Mouse (Mus musculus) erythroblast, embryonic 14.5 days (primary cell): ENCODE data around the gene Dgkk. TPM values are rescaled to one million over a fixed set of nuclear protein-coding genes. Genes with fewer than 3 reads are reported as not detected.
"Not testable (repeated sequence)": the region's sequence is repeated elsewhere in the genome, so short reads cannot be mapped to it uniquely, and the experiment has no call there.

Source experiments
- H3K27me3 ChIP-seq: 2 replicates; pipeline ENCODE4 v1.6.1; 2012; ENCODE audit warnings: inconsistent platforms; ENCODE audit not compliant: control insufficient read depth
- H3K36me3 ChIP-seq: 2 replicates; pipeline ENCODE4 v1.6.1; 2012; ENCODE audit warnings: mild to moderate bottlenecking, inconsistent platforms; ENCODE audit not compliant: control insufficient read depth
- H3K4me1 ChIP-seq: 2 replicates; pipeline ENCODE4 v1.6.1; 2012; ENCODE audit warnings: inconsistent platforms; ENCODE audit not compliant: control insufficient read depth
- H3K4me3 ChIP-seq: replicated peaks from 2 replicates; pipeline ENCODE3; 2012; ENCODE audit warnings: moderate library complexity, mild to moderate bottlenecking, inconsistent platforms
- H3K9me3 ChIP-seq: 2 replicates; pipeline ENCODE4 v1.6.1; 2012; ENCODE audit warnings: low read length, inconsistent platforms, mixed read lengths; ENCODE audit not compliant: control insufficient read depth
- GATA1 ChIP-seq: IDR thresholded peaks from 2 replicates; pipeline ENCODE4 v1.6.1; 2012; ENCODE audit warnings: low read length, inconsistent platforms, mixed read lengths
- TAL1 ChIP-seq: IDR thresholded peaks from 3 replicates; pipeline ENCODE4 v1.6.1; 2012; ENCODE audit warnings: low read length, inconsistent platforms, mixed read lengths
- polyA plus RNA-seq: library from polyadenylated mRNA; stranded (reverse); fragments of >175 nt; gene quantifications from 2 replicates; pipeline ENCODE4 v1.2.3, GENCODE M21; 2012

Gene Dgkk
- polyA plus RNA-seq = 0.01 TPM in 1 of 2 replicates, not detected in the other

- H3K36me3 ChIP-seq, H3K4me1 ChIP-seq, H3K4me3 ChIP-seq, H3K9me3 ChIP-seq: not testable (repeated sequence)
- H3K27me3 ChIP-seq = peaks cover 26% of the 10 kb centered on the region
These were observed at the start of gene Dgkk for GRCm38 (mm10) chrX:6779006-6779405. Dgkk (plus strand) TSS chrX:6779306.

GRCm38 (mm10) chrX:6733998-6734397, 45.1 kb upstream of the Dgkk start:
- no peaks in the 10 kb centered on the region for H3K36me3 ChIP-seq
- no peak for TF ChIP-seq TAL1
- TF ChIP-seq GATA1 = no peak
- H3K4me3 ChIP-seq = no peak overlapping the region
- H3K9me3 ChIP-seq = no peaks in the 10 kb centered on the region
- H3K4me1 ChIP-seq = no peaks in the 10 kb centered on the region
- no peaks in the 10 kb centered on the region for H3K27me3 ChIP-seq

DNA sequence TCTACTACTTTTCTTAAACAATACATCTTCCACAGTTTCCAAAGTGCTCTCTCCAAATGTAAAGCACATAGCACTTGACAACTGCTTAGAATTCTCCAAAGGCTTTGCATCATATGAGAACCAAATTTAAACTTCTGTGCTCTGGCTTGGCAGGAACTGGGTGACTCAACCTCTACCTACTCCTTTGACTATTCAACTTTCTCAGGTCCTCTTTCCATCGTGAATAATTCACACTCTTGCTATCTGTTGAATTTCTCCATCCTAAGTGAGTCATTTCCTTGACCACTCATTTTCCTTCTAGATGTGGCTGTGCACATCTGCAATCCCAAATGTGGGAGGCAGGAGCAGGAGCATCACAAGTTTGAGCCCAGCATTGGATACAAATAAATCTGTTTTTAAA, 28.4 kb upstream of the Dgkk start:
- no peak for TF ChIP-seq TAL1
- TF ChIP-seq GATA1 = no peak
- H3K36me3 ChIP-seq = no peaks in the 10 kb centered on the region

DNA sequence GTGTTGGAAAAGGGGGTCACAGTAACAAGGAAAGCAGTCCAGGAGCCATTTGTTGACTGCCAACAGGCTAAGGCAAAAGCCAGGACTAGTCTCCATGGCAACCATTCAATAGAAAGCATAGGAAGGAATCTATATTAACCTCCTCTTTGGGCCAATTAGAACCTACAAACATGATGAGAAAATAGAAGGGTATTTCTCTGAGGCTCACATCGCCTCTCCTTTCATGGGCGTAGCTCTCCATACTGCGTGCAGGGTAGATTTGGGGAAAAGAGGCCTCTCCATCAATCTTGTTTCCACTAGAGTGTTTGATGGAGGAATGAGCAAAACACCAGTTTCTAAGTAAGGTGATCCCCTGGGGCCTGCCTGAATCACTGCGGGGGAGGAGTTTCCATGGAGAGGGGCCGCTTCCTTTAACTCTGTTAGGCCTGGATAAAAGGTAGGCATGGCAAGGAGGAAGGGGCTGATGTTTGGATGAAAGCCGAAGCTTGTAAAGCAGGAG, 27.5 kb upstream of the Dgkk start:
- H3K36me3 ChIP-seq = no peaks in the 10 kb centered on the region
- H3K4me1 ChIP-seq = no peaks in the 10 kb centered on the region
- no peak for TF ChIP-seq GATA1
- no peak for TF ChIP-seq TAL1
- H3K4me3 ChIP-seq = no peak overlapping the region
- H3K27me3 ChIP-seq = no peaks in the 10 kb centered on the region
- no peaks in the 10 kb centered on the region for H3K9me3 ChIP-seq

More for the DNA sequence above, 28.4 kb upstream of the Dgkk start:
- Histone ChIP-seq H3K9me3 (no peaks in the 10 kb centered on the region), H3K27me3 (no peaks in the 10 kb centered on the region), H3K4me1 (no peaks in the 10 kb centered on the region), H3K4me3 (no peak overlapping the region)

DNA sequence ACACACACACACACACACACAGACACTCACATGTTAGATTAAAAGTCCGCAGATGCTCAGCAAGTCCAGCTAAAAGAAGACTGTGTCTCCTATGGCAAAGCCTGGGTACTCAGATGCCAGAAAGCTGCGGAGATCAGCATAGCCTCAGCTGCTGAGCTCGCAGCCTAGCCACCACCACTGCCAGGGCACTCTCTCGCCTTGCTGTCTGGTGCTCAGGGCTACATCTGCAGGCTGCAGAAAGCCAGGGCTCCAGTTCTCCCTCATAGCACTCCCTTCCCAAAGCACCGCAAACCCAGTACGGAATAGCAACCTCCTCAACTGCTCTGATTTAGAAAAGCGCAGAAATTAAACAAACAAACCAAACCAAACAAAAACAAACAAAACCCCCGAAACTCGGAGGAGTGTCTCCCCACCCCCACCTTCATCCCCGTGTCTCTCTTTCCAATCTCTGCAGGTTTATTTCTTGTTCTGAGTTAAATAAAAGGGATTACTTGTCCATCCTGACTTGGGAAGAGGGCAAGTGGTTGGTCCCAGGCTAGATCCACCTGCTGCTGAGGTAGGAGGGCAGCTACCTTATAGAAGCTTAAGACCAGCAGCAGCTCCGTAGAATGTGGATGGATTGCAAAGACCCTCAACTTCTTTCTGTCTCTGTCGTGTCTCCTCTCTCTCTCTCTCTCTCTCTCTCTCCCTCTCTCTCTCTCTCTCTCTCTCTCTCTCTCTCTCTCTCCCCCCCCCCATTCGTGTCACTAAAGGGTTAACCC, 1.4 kb upstream of the Dgkk start:
- Histone ChIP-seq H3K36me3 (no peaks in the 10 kb centered on the region), H3K4me1 (no peaks in the 10 kb centered on the region), H3K4me3 (no peak overlapping the region), H3K9me3 (peaks cover 6% of the 10 kb centered on the region), H3K27me3 (peaks cover 26% of the 10 kb centered on the region)
- no peak for TF ChIP-seq GATA1
- TF ChIP-seq TAL1 = no peak

GRCm38 (mm10) chrX:6778250-6778637, 862 bp upstream of the Dgkk start:
- Histone ChIP-seq H3K4me1 (no peaks in the 10 kb centered on the region), H3K27me3 (peaks cover 26% of the 10 kb centered on the region), H3K4me3 (no peak overlapping the region), H3K9me3 (peaks cover 6% of the 10 kb centered on the region), H3K36me3 (no peaks in the 10 kb centered on the region)
- TF ChIP-seq GATA1 (no peak), TAL1 (no peak)

- H3K4me1 ChIP-seq = no peaks in the 10 kb centered on the region
- H3K4me3 ChIP-seq = no peak overlapping the region
- peaks cover 26% of the 10 kb centered on the region for H3K27me3 ChIP-seq
- TF ChIP-seq GATA1 = no peak
- no peak for TF ChIP-seq TAL1
- peaks cover 6% of the 10 kb centered on the region for H3K9me3 ChIP-seq
- H3K36me3 ChIP-seq = no peaks in the 10 kb centered on the region
These were observed 948 bp downstream of the Dgkk start for GRCm38 (mm10) chrX:6779969-6780539.

DNA sequence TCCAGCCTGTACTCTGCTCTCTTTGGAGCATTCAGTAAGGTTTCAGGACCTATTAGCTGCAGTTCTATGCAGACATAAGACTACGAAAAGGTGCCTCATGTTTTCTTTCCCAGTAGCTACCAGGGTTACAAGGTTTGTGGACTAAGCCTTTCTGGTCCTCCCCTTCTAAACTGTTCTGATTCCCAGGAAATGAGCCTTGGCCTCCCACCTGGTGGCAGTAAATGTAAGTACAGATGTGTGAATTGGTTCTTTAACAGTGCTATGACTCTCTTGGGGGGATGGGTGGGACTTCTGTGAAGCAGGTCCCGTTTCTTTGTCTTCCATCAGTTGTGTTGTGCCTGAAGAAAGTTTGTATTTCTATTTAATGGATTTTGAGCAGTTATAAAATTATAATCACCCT, 53.4 kb downstream of the Dgkk start:
- Histone ChIP-seq H3K9me3 (no peaks in the 10 kb centered on the region), H3K4me3 (no peak overlapping the region), H3K27me3 (no peaks in the 10 kb centered on the region), H3K36me3 (no peaks in the 10 kb centered on the region), H3K4me1 (no peaks in the 10 kb centered on the region)
- TF ChIP-seq TAL1 (no peak), GATA1 (no peak)

DNA sequence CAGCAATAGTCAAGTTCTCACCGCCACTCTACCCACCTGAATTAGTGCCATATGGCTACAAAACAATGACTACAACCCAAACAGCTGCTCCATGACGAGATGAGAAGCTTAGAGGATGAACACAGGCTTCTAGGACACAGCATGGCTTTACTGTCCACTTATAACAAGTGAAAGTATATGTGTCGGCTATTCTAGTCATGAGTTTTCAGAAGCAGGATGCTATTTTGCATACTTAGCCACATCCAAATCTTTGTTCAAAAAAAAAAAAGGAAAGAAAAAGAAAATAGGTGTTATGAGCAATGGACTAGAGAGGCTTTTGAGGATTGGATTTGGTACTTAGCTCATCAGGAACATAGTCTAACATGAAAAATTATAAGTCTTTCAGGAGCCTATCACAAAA, 74.4 kb downstream of the Dgkk start:
- Histone ChIP-seq H3K4me3 (no peak overlapping the region), H3K4me1 (no peaks in the 10 kb centered on the region), H3K36me3 (no peaks in the 10 kb centered on the region), H3K27me3 (no peaks in the 10 kb centered on the region), H3K9me3 (no peaks in the 10 kb centered on the region)
- TF ChIP-seq GATA1 (no peak), TAL1 (no peak)

DNA sequence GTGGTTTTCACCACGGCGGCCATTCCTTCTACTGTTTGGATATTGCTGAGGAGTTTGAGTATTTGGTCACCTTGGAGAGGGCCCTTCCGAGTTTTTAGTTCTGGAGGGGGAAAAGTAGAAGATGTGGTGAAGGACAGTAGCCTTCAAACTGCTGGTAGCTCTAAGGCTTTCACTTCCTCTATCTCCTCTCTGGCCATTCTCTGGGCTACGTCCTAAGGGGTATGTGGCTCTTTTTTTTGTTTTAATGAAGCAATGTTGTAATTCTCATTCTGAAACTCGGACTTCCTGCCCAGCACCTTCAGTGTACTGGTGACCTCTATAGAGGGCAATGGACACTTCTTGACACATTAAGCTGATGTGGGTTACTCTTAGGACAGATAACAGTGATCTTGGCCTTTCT, 75.0 kb downstream of the Dgkk start:
- no peaks in the 10 kb centered on the region for H3K4me1 ChIP-seq
- no peaks in the 10 kb centered on the region for H3K27me3 ChIP-seq
- no peaks in the 10 kb centered on the region for H3K9me3 ChIP-seq
- TF ChIP-seq TAL1 (no peak), GATA1 (no peak)
- no peak overlapping the region for H3K4me3 ChIP-seq
- H3K36me3 ChIP-seq = no peaks in the 10 kb centered on the region
